Mouse (Mus musculus) forebrain, embryonic 14.5 days (tissue): Measurements from ENCODE around the gene Grid2. TPM values are rescaled to one million over a fixed set of nuclear protein-coding genes. Genes with fewer than 3 reads are reported as not detected.

Experiments used
- ATAC-seq: fragments of 200-750 bp; cut with Nextera tagmentation; 2 replicates; pipeline ENCODE4 v1.8.0; 2017; ENCODE audit warnings: mild to moderate bottlenecking, moderate library complexity
- DNase-seq: peaks from one replicate; pipeline ENCODE4 v3.0.0-alpha.2; 2015; ENCODE audit warnings: low spot score
- H3K27ac ChIP-seq: fragments of 300-500 bp; sonication (generic); 2 replicates; pipeline ENCODE4 v1.5.1; 2014; ENCODE audit warnings: low read depth, mild to moderate bottlenecking, control low read depth, low read length, moderate library complexity
- H3K27me3 ChIP-seq: fragments of 300-500 bp; sonication (generic); replicated peaks from 2 replicates; pipeline ENCODE4 v1.6.1; 2014; ENCODE audit warnings: low read length, control low read depth, mixed read lengths; ENCODE audit not compliant: control insufficient read depth, insufficient read depth
- H3K36me3 ChIP-seq: fragments of 300-500 bp; sonication (generic); 2 replicates; pipeline ENCODE4 v1.6.1; 2014; ENCODE audit warnings: low read length, control low read depth; ENCODE audit not compliant: control insufficient read depth, insufficient read depth
- H3K4me1 ChIP-seq: fragments of 300-500 bp; sonication (generic); 2 replicates; pipeline ENCODE4 v1.6.1; 2014; ENCODE audit warnings: antibody characterized with exemption, low read length, control low read depth; ENCODE audit not compliant: control insufficient read depth, insufficient read depth
- H3K4me2 ChIP-seq: fragments of 300-500 bp; sonication (generic); 2 replicates; pipeline ENCODE4 v1.6.1; 2014; ENCODE audit warnings: mild to moderate bottlenecking, control low read depth, low read length
- H3K4me3 ChIP-seq: fragments of 300-500 bp; sonication (generic); 2 replicates; pipeline ENCODE4 v1.5.1; 2014; ENCODE audit warnings: low read depth, low read length, control low read depth
- H3K9ac ChIP-seq: fragments of 300-500 bp; sonication (generic); 2 replicates; pipeline ENCODE4 v1.6.1; 2014; ENCODE audit warnings: mild to moderate bottlenecking, low read length, control low read depth, moderate library complexity
- H3K9me3 ChIP-seq: fragments of 300-500 bp; sonication (generic); replicated peaks from 2 replicates; pipeline ENCODE4 v1.6.1; 2016; ENCODE audit warnings: low read length, control low read depth, mixed read lengths; ENCODE audit not compliant: control insufficient read depth
- WGBS: fragments of 180-500 bp; shearing (Covaris S2); extraction: QIAGEN DNeasy Blood & Tissue Kit; methylation state at CpG from one replicate; pipeline ENCODE4 v1.1.7; 2014; 5-methylcytosine and 5-hydroxymethylcytosine counted together
- polyA plus RNA-seq: library from polyadenylated mRNA; unstranded; fragments of >200 nt; fragmentation: Nextera tagmentation; extraction: Ambion mirVana; gene quantifications from 2 replicates; pipeline ENCODE4 v1.2.1, GENCODE M21; 2014

The Grid2 gene
- polyA plus RNA-seq, 1 experiment from 2014 or later, result 1.7 TPM

GRCm38 (mm10) chr6:64490313-64491067 is 1234.8 kb downstream of the Grid2 start:
- WGBS, result 65% methylated on average over 4 of the region's 4 CpGs
- H3K36me3 ChIP-seq, result no peaks in the 10 kb centered on the region
- peak; percentile 27 for DNase-seq
- H3K27me3 ChIP-seq, result no peaks in the 10 kb centered on the region
- no peaks in the 10 kb centered on the region for H3K4me1 ChIP-seq
- H3K9ac ChIP-seq, result no peak overlapping the region
- H3K9me3 ChIP-seq, result no peaks in the 10 kb centered on the region
- ATAC-seq, result peak; percentile 63; the same call in 1 of the 2 replicates
- no peak overlapping the region for H3K4me2 ChIP-seq
- no peak overlapping the region for H3K27ac ChIP-seq
- no peak overlapping the region for H3K4me3 ChIP-seq

GRCm38 (mm10) chr6:64504394-64504793 is 1248.7 kb downstream of the Grid2 start:
- no peak for DNase-seq
- 77% methylated on average over 1 of the region's 1 CpGs for WGBS
- Histone ChIP-seq H3K36me3 (no peaks in the 10 kb centered on the region), H3K9ac (no peak overlapping the region), H3K4me1 (no peaks in the 10 kb centered on the region), H3K9me3 (no peaks in the 10 kb centered on the region), H3K27me3 (no peaks in the 10 kb centered on the region), H3K4me3 (no peak overlapping the region), H3K4me2 (no peak overlapping the region), H3K27ac (no peak overlapping the region)
- no peak for ATAC-seq

GRCm38 (mm10) chr6:64542168-64542567 is 1286.5 kb downstream of the Grid2 start:
- 68% methylated on average over 3 of the region's 3 CpGs for WGBS
- peak; percentile 49 for DNase-seq

GRCm38 (mm10) chr6:64553645-64554044 is 1298.0 kb downstream of the Grid2 start:
- no peak for ATAC-seq
- Histone ChIP-seq H3K9me3 (no peaks in the 10 kb centered on the region), H3K4me2 (no peak overlapping the region), H3K36me3 (no peaks in the 10 kb centered on the region), H3K4me1 (no peaks in the 10 kb centered on the region), H3K4me3 (no peak overlapping the region), H3K27ac (no peak overlapping the region), H3K27me3 (no peaks in the 10 kb centered on the region), H3K9ac (no peak overlapping the region)
- DNase-seq, result no peak
- 83% methylated on average over 3 of the region's 3 CpGs for WGBS

More at GRCm38 (mm10) chr6:64542168-64542567, 1286.5 kb downstream of the Grid2 start:
- H3K27me3 ChIP-seq, result no peaks in the 10 kb centered on the region
- H3K36me3 ChIP-seq, result no peaks in the 10 kb centered on the region
- no peaks in the 10 kb centered on the region for H3K4me1 ChIP-seq
- H3K27ac ChIP-seq, result no peak overlapping the region
- peak; percentile 55; the same call in 1 of the 2 replicates for ATAC-seq
- H3K4me3 ChIP-seq, result no peak overlapping the region
- H3K9me3 ChIP-seq, result no peaks in the 10 kb centered on the region
- no peak overlapping the region for H3K4me2 ChIP-seq
- H3K9ac ChIP-seq, result no peak overlapping the region

- H3K4me3 ChIP-seq, result no peak overlapping the region
- ATAC-seq (no peak), DNase-seq (no peak)
- no peaks in the 10 kb centered on the region for H3K36me3 ChIP-seq
- no peaks in the 10 kb centered on the region for H3K9me3 ChIP-seq
- H3K4me2 ChIP-seq, result no peak overlapping the region
- no peak overlapping the region for H3K9ac ChIP-seq
- H3K27me3 ChIP-seq, result no peaks in the 10 kb centered on the region
- H3K27ac ChIP-seq, result no peak overlapping the region
- no peaks in the 10 kb centered on the region for H3K4me1 ChIP-seq
- 84% methylated on average over 4 of the region's 4 CpGs for WGBS
These were observed 1299.5 kb downstream of the Grid2 start for GRCm38 (mm10) chr6:64555220-64555619.

GRCm38 (mm10) chr6:64568599-64568998 is 1312.9 kb downstream of the Grid2 start:
- Histone ChIP-seq H3K27me3 (no peaks in the 10 kb centered on the region), H3K9me3 (no peaks in the 10 kb centered on the region), H3K4me3 (no peak overlapping the region), H3K4me1 (no peaks in the 10 kb centered on the region), H3K27ac (no peak overlapping the region), H3K9ac (no peak overlapping the region), H3K4me2 (no peak overlapping the region), H3K36me3 (no peaks in the 10 kb centered on the region)
- WGBS, result 75% methylated on average over 5 of the region's 5 CpGs
- ATAC-seq (no peak), DNase-seq (peak; percentile 34)

- H3K9me3 ChIP-seq, result no peaks in the 10 kb centered on the region
- H3K4me1 ChIP-seq, result 0 out of 2 replicates have a peak, but pooled peaks cover 3% of the 10 kb centered on the region
- H3K9ac ChIP-seq, result no peak overlapping the region
- no peaks in the 10 kb centered on the region for H3K27me3 ChIP-seq
- 61% methylated on average over 3 of the region's 3 CpGs for WGBS
- ATAC-seq (no peak; the same call in 1 of the 2 replicates), DNase-seq (no peak)
- no peak overlapping the region for H3K27ac ChIP-seq
- no peak overlapping the region for H3K4me3 ChIP-seq
- H3K36me3 ChIP-seq, result no peaks in the 10 kb centered on the region
- no peak overlapping the region for H3K4me2 ChIP-seq
These were observed 1325.7 kb downstream of the Grid2 start for GRCm38 (mm10) chr6:64581338-64581737.

- DNase-seq (peak; percentile 66), ATAC-seq (peak; percentile 65; the same call in 1 of the 2 replicates)
- Histone ChIP-seq H3K27me3 (no peaks in the 10 kb centered on the region), H3K36me3 (no peaks in the 10 kb centered on the region), H3K4me3 (no peak overlapping the region), H3K4me2 (no peak overlapping the region), H3K4me1 (no peaks in the 10 kb centered on the region), H3K27ac (peak overlapping the region; percentile 44; the same call in 1 of the 2 replicates), H3K9ac (no peak overlapping the region), H3K9me3 (no peaks in the 10 kb centered on the region)
- 72% methylated on average over 7 of the region's 7 CpGs for WGBS
These were observed 1333.0 kb downstream of the Grid2 start for GRCm38 (mm10) chr6:64588487-64589205.

- H3K27me3 ChIP-seq, result no peaks in the 10 kb centered on the region
- WGBS, result 74% methylated on average over 7 of the region's 7 CpGs
- DNase-seq (no peak), ATAC-seq (no peak)
- no peak overlapping the region for H3K27ac ChIP-seq
- no peak overlapping the region for H3K4me2 ChIP-seq
- no peak overlapping the region for H3K9ac ChIP-seq
- H3K4me3 ChIP-seq, result no peak overlapping the region
- H3K36me3 ChIP-seq, result no peaks in the 10 kb centered on the region
- H3K9me3 ChIP-seq, result no peaks in the 10 kb centered on the region
- no peaks in the 10 kb centered on the region for H3K4me1 ChIP-seq
These were observed 1340.6 kb downstream of the Grid2 start for GRCm38 (mm10) chr6:64596261-64596660.
